Mouse (Mus musculus) thymus, postnatal 25 days (tissue): ENCODE results near the gene Adamts10.

Experiments
- DNase-seq: peaks from one replicate; pipeline ENCODE4 v3.0.0; 2022

Adamts10 gene

DNA sequence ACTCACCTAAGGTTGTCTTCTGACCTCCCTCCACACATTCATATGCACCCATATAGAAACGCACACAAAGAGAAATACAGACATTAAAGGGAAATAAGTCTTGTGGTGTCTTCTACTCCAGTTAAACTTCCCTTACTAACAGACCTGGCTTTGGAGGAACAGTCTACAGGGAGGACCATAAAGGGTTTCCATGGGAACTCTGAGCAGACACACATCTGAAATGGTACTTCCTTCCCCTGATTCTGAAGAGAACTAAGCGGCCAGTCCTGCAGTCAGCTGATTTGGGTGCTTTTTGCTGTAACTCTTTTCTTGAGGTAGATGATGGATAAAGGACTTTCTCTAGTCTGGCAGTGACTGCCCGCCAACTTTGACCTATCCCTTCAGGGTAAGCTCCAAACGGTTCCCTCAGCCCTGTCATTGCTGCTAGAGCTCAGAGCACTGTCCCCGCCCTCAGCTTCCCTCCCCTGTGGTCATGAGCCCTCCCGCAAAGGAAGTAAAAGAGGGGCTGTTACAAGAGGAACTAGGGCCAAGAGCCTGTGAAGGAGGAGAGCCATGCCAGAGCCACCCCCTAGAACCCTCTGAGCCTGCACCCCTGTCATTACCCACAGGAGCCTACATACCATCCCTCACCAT, 31.3 kb downstream of the Adamts10 start, which contains the start of gene Myo1f:
Gene Myo1f (plus strand): TSS at position 485 of the 633 bp plus-strand sequence.
- peak; percentile 65 for DNase-seq

- no peak for DNase-seq
These were observed 33.9 kb downstream of the Adamts10 start for GRCm38 (mm10) chr17:33557922-33558321.

- DNase-seq: no peak
These were observed 39.6 kb downstream of the Adamts10 start for GRCm38 (mm10) chr17:33563527-33564076.

GRCm38 (mm10) chr17:33564599-33564998, 40.6 kb downstream of the Adamts10 start:
- no peak for DNase-seq

DNA sequence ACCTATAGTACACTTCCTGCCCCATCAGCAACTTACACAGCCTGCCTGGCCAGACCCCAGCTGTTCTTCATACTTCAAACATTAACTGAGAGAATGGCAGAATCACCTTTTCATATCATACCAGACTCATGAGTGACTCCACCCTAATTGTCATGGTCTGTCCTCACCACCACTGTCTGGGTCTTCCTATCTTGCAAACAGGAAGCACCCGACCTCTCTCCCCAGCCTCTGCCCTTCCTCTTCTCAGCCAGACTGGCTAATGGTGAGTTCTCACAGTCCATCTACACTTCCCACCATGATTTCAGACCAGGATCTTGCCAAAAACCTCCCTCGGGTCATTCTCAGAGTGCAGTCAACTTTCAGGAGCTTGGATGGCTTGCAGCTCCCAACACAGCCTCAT, 42.2 kb downstream of the Adamts10 start:
- no peak for DNase-seq

DNA sequence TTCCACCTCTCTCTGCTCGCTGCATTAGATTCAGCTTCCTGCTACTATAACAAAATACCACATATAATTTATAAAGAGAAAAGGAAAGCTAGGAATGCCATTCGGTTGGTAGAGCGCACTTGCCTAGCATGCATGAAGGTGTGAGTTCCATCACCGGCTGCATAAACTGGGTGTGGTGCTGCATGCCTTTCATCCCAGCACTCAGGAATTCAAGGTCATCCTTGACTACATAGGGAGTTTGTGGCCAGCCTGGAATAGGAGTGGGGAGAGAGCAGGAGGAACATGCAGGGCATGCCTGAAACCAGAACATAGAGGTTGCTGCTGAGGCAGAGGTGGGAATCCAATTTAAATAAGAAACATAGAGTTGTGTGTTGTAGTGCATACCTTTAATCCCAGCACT, 60.1 kb downstream of the Adamts10 start:
- no peak for DNase-seq

- DNase-seq: no peak
These were observed 62.0 kb downstream of the Adamts10 start for GRCm38 (mm10) chr17:33586011-33586410.

- DNase-seq: no peak
These were observed 73.3 kb downstream of the Adamts10 start for GRCm38 (mm10) chr17:33597271-33597670.

- no peak for DNase-seq
These were observed 74.5 kb downstream of the Adamts10 start for GRCm38 (mm10) chr17:33598506-33598905.

DNA sequence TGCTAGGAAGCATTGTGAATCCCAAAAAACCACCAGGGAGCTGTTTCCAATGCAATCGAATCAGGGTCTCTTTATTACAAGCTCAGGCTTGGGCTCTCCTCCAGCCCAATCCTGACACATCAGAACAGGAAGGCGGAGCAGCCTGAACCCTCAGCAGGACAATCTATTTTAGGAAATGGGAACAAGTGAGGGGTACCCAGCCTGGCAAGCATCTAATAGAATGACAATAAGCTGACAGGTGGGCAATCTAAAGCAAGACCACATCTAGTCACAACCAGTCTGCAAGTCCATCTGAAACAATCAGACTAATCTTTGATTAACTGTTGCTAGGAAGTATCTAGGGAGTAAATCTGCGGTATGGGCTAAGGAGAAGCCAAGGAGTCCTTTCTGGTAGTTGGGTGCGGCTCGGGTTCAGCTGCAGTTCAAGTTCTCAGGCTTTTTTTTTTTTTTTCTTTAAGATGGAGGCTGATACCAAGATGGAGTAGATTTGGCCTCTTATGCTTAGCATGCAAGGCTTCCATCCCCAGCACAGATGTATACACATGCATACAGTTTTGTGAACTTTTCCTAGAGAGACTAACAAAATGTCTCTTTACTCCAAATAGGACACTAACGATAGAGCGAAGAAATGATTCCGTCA, 76.0 kb downstream of the Adamts10 start:
- DNase-seq: no peak

DNA sequence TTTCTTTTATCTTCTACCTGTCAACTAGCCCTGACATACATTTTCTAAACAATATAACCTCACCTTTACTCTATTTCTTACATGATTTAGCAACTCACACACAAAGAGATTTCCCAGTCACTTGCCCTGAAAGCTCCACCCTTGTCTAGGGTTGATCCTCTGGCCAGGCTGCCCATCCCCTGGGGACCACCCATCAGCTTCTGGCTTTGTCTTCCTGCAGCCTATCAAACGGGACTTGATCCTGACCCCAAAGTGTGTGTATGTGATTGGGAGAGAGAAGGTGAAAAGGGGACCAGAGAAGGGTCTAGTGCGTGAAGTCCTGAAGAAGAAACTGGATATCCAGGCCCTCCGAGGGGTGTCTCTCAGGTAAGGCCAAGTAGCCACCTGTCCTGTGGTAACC, 76.8 kb downstream of the Adamts10 start:
- DNase-seq: no peak

DNA sequence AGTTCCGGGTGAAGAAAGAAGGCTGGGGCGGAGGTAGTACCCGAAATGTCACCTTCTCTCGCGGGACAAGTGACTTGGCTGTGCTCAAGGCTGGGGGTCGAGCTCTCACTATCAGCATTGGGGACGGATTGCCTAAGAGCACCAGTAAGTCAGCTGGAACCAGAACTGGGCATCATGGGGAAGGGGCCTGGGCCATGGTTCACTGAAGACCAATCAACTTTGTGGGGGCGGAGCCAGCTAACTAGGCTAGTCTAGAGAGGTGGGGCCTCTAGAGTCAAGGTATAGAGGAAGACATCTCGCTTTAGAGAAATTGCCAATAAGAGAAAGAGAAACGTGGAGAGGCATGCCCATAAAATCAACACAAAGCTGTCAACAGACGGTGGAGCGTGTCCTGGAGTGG, 77.9 kb downstream of the Adamts10 start:
- DNase-seq: no peak
